Mouse (Mus musculus) mesoderm, embryonic 11.5 days (tissue): ENCODE measurements at regions not wholly inside any gene's neighbourhood (a gene's known extent, or its start where the extent isn't known, plus 50 kb on each side); places are given as distances from the start of the nearest gene placed in this dataset.

Experiments used
- DNase-seq: peaks from one replicate; pipeline ENCODE4 v3.0.0-alpha.2; 2012; ENCODE audit warnings: low read depth, low spot score

DNA sequence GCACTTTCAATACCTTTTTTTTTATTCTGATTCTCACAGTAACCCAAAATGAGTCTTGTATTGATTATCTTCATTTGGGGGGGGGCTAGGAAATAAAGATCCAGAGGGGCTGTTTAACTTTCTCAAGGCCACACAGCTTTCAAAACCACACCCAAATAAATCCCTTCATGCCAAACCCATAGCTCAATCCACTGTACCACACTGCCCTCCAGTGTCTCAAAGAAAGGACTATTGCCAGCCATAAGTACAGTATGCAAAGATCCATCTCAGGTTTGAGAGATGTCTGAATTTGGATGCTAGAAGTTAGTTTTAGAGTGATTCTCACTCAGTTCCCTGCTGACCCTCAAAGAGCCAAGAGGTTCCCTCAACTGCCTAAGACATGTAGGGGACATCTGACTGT lies 120.1 kb upstream of the Gm26657 start:
- DNase-seq: no peak

DNA sequence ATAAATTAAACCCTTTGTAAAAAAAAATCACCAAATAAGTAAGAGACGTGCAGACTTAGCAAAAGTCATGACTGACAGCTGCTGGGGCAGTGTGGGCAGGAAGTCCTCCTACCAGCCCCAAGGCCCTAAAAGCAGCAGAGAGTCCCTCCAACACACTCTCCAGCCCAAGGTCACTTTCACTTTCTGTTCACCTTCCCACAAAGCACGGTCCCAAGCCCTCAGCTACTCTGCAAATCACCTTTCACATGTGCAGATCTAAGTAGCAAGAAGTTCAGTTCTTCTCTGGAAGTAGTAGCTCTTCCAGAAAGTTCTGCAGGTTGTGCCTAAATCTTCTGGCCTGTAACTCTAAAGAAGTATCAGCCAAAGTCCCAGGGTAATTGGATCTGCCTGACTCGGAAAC lies 120.8 kb upstream of the Gm26657 start:
- no peak for DNase-seq

DNA sequence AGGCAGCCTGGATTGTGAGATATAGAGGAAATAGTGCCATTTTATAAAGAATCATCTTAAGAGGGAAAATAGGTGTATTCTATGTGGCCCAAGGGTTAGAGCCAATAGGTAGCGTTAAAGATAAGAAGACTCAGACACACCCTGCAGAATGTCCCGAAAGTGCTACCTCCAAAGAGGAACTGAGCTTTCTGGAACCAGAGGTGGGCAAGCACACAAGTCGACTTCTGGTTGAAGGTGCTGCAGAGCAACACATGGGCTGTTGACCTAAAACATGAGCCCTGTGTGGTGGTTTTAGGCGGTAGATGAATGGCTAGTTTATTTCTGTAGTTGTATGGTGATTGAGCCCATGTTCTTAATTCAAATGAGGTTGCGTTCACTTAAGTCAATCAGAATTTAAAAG lies 121.4 kb upstream of the Gm26657 start:
- DNase-seq: no peak

DNA sequence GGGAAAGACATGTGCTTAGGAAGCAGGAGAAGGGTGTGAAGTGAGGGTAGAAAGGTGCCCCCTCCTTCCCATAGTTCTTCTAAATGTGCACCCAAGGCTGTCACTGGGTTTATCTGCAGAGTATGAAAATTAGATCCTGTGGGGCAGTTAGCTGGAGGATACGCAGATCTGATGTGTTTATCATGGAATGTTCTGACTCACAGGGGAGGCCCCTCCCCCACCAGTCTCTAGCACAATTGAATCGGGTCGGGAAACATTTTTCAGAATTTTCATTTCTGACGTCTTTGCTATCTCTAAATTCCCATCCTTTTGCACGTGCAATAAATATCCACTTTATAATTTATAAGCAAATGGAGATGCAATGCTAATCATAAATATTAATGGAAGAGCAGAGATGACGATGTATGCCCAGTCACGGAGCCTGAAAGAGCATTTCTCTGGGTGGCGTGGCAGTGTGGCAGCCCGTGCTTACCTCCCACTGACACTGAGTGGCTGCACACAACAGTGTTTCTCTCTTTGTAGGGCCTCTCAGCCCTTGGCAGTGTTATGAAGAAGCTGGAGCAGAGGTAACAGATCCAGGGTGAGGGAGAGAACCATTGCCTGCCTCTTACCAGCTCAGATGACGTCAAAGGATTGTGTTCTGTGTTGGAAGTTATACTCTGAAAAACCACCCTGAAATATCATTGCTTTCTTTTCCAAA lies 122.1 kb upstream of the Gm26657 start:
- DNase-seq: no peak

DNA sequence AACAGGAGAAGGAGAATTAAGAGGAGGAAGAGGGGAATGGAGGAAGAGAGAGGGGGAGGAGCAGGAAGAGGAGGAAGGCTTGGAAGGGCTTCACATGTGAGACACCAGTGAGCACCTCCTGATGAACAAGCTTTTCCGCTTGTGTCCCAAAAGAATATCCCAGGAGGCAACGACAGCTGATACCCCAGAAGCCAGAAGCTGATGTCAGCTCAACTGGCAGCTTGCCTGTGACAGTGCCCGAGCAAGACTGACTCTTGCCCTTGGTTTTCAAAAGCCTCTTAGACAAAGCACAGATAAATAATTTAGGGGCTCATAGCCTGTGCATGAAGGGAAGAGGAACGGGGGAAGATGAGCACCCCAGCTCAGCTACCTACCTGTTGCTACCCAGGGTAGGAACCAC lies 127.5 kb upstream of the Gm26657 start:
- DNase-seq: no peak

DNA sequence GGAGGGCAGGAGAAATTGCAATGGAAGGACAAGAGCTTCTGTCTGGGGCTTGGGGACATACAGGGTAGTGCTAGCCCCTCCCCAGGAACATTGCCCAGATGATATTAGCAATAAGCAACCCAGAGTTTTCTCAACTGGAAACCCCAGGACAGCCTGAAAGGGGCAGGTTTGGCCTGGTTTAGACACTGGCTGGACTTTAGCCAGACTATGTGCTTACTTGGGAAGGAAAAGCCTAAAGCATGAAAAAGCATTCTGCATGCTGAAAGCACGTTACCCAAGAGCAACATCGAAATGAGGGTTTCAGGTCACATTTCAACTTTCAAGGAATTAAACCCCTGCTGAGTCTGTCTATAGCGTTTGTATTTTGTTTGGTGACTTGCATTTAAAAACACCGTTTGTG lies 128.1 kb upstream of the Gm26657 start:
- DNase-seq: no peak

DNA sequence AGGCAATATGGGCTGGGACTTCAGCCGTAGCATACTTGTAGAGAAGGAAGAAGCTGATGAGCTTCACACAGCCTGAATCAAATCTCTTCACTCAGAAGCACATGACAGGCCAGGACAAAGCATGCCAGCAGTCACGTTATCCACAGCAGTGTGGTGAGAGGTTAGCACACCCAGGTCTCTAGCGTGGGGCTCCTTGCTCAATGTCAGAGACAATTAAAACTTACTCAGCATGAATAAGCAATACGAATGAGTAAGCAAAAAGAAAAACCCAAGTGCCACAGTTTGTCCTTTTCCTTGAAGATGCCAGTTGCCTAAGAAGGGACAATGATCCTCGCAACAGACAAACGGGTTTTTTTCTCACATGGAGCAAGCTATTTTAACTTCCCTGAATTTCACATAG lies 129.6 kb upstream of the Gm26657 start:
- no peak for DNase-seq

DNA sequence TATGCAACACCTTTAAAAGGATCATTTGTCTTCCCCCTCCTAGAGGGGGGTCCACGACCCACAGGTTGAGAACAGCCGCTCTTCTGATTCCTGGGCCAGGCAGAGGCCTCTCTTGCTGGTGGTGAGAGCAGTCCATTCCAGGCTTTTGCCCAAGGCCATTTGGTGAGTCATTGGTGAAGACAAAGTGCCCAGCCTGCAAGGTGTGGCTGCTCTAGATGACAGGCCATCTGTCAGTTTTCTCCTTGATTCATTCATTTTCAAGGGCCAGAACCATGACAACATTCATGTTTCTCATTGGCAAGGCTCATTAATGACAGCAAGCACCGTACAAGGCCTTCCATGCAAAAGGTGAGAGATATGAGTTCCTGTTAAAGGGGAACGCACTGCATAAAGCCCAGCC lies 131.2 kb upstream of the Gm26657 start:
- no peak for DNase-seq

DNA sequence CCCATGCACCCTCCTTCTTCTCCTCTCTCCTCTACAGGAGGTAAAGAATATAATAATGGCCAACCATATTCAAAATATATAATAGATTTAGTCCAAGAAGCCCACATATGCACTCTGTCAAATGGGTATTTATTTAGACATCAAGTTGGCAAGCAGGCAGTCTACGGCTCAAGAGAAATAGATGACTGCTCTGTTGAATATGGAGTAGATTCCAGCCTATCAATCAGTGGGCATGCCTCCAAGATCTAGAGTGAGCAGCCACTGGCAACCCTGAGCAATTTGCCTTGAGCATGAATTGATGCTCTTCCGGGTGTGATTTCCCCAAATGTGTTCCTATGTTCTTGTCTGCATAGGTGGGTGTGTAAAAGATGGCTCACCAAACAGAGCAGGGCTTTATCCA lies 141.5 kb upstream of the Gm26657 start:
- no peak for DNase-seq

DNA sequence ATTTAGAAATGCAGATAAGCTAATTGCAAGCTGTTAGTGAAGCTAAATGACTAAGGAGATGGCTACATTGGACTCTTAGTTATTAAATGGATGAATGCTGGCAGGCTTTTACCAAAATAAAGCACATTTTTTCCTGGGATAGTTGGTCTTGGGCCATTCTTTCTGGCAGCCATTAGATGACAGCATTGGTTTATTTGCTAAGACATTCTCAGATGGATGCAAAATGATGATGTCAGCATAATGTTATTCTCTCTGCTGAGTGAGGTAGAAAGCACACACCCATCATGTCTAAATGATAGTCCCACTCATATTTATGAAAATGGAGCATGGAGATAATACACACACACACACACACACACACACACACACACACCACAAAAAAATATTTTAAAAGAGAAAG lies 141.9 kb upstream of the Gm26657 start:
- DNase-seq: no peak

DNA sequence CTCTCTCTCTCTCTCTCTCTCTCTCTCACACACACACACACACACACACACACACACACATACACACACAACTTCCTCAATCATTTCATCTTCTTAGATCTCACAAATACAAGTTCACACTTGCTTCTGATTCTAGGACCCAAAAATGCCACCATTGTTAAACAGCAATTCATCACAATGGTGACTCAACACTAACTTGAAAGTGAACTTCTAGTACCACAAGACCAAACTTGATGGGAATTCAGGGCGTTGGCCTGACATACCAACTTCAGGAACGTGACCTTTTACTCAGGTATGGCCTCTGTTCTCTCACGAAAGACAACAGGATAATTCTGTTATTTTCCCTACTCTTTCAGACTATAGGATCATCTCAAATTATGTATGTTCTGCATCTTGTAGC lies 157.5 kb upstream of the Gm26657 start:
- no peak for DNase-seq

DNA sequence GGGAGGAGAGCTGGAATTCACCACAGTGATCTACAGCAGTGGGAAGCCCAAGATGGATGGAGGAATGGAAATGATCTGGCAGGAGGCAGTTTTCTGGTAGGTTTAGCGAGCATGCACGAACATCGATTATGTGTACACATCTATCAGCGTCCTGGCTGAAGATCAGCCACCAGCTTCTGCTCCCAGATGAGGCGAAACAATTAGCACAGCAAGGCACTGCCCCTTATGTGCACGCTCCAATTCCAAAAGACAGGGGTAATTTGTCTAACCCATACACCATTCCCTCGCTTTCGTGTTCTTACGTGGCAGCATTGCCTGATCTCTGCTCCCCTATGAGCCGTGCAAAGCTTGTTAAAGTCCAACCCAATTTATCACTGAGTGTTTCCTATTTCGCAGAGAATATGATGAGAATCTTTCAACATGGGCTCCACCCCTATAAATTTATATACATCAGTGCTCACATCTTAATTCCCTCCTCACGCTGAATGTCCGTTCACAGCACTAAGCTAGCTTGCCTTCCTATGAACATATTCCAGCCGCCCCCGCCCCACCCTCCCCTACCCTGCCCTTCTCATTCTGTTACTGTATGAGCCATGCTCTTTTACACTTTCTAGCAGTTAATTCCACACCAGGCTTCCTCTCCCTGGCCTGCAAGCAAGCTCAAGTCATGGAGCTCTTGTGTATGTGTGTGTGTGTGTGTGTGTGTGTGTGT lies 162.9 kb upstream of the Gm26657 start:
- peak; percentile 11 for DNase-seq

DNA sequence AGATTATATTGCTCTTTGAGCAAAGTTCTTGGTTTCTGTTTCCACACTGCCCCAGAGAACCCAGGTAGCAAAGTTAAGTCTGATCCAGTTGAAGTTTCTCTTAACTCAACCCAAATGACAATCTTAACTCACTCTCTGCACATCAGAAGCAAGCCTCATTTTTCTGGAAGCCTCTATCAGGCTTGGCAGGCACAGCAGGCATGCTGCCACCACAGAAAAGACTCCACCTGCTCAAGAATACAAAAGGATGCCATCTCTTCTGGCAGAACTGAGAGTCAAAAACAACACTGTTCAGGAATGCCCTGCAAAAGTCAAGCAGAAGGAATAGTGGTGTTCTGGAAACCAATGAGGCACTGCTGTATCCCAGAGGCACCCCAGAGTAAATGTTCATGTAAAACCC lies 187.7 kb upstream of the Gm26657 start:
- no peak for DNase-seq

DNA sequence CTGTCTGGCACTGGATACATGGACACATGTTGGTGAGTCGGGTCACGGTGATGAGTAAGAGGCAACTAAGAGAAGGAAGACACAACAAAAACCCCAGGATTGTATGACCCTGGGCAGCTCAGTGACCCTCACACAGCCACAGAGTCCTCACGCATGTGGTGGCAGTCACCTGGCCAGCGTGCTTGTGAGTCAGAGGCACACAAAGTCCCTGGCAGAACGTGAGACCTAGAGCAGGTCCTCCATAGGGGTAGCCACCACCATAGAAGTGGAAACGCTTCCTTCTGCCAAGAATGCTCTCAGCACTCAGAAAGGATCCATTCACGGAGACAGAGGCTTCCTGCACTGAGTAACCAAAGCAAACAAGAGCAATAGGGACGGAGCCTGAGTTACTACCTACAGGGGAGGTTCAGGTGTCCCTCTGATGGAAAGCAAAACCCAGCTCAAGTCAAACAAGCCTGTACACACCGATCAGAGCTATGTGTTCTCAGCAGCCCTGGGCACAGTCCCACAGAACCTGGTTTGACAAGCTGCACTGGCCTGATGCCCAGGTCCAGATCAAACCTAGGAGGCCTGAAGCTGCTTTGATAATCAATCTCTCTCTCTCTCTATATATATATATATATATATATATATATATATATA lies 206.4 kb upstream of the Gm26657 start:
- DNase-seq: no peak

DNA sequence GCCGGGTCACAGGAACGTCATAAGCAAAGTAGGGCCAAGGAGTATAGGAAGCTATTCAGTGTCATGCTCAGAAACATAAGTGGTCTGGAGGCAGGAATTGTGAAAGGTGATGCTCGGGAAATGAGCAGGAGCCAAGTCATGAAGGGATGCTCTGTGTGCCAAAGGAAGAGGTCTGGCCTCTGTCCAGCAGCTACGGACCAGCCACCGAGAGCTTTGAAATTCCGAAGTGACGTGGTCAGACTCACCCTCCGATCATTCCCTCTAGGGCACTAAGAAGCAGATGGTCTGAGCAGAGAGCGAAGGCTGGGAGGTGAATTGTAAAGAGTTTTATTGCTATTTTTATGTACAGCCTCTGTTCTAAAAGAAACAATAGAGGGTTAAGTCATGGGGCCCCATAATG lies 206.9 kb upstream of the Gm26657 start:
- DNase-seq: peak; percentile 9

DNA sequence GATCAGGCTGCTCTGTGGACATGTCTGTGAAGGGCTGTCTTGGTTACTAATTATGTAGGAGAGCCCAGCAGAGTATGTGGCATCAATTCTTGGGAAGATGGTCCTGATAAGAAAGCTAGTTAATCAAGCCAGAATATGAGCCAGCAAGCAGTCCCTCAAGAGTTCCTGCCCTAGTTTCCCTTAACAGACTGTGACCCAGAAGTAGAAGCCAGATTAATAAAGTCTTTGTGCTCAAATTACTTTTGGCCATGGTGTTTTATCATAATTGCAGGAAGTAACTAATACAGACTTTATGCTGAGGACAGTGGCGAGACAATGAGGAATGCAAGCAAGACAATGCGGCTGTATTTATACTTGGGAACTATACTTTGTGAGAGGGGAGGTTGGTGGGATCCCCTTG lies 211.3 kb upstream of the Gm26657 start:
- no peak for DNase-seq

DNA sequence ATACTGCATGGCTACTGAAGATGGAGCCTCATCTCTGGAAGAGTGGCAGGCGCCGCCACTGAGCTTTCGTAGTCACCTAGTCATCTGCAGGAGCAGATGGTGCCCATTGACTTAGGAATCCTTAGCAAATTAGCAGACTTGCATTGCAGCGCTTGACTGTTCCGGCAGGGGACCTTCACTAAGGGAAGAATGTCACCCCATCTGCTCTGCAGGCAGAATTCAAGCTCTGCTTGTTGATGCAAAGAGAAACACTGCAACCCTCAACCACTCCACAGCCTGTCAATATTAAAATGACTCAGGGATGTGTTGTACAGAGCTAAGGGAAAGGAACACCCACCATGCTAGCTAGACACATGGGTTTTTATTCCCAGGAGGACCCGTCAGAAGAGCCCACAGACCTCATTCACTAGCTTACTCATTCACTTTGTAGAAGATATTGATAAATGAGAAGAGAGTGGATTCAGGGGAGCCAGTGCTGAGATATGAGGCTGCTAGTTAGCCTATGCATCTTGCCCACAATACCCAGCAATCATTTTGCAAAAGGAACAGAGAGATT lies 215.4 kb upstream of the Gm26657 start:
- DNase-seq: no peak

DNA sequence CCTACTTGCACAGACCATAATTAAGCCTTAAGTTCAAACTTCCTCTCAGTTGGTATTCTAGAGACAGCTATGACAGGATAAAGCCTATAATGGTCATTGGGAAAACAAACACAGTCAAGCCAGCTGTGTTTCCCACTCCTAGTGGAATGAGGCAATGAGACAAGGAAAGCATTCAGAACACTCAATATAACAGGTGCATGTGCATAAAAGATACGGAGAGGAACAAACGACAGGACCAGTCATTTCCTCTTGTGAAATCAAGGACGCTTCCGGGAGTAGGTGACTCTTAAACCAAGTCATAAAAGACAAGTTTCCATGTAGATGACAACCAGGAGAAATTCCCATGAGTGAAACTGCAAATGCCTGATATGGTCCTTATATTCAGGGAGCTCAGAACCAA lies 232.1 kb upstream of the Gm26657 start:
- DNase-seq: no peak

DNA sequence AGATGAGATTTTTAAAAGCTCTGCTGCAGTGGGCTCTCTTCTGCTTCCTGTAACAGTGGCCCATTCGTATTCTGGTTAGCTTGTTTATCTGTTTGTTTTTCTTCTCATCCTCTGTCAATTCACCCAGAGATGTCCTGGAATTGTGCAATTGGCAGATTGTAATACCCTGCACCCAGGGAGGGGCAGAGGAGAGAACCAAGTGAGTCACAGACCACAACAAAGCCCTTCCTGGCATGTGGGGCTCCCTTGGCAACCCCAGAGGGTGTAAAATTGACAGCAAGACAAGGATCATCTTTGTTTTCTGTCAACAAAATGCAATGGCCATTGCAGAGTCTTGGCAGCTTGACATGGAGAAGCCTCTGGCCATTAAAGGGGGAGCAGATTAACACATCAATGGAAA lies 233.1 kb upstream of the Gm26657 start:
- DNase-seq: no peak

DNA sequence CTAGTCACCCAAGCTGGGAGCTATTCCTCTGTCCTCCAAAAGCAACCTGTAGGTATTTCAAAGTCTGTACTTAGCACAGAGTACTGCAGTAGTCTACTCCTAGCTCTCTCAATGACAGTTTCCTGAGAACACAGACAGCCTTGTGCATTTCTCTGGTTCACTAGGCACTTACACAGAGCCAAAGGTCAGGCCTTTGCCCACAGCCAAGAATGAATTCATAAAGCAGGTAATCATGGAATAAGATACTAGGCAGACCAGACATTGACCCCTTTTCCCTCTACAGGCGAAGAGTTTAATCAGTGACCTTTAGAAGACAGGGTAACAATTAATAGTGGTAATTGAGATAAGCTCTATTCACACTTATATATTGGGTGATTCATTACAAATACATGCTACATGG lies 233.8 kb upstream of the Gm26657 start:
- no peak for DNase-seq

DNA sequence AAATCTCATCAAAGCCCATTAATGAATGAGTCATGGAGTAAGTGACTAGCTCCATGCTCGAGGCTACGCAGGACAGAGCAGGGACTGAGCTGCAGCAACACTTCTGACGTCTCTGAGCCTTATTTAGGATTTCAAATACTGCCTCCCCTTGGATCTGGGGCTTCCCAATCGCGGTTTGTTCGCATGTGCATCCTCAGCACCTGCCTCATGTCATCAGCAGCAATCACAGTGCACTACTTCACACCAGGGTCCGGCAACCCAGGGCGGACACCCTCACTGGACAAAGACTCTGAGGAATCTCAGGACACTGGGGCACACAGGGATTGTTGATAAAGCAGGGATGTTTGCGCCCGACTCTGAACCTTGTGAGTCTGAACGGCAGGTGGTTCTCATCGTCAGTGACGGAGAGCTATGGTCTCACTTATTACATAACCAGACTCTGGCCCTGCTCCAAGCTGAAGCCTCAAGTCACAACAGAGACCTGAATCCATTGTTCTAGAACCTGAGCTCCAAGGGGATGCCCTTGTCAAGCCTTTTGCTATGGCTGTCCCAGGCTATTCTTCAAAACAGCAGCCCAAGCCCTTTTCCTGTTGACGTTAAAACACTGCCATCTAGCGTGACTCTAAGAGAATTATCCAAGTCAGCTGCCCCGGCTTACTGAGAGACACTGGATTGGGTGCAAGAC lies 247.2 kb upstream of the Gm26657 start:
- DNase-seq: peak; percentile 75

DNA sequence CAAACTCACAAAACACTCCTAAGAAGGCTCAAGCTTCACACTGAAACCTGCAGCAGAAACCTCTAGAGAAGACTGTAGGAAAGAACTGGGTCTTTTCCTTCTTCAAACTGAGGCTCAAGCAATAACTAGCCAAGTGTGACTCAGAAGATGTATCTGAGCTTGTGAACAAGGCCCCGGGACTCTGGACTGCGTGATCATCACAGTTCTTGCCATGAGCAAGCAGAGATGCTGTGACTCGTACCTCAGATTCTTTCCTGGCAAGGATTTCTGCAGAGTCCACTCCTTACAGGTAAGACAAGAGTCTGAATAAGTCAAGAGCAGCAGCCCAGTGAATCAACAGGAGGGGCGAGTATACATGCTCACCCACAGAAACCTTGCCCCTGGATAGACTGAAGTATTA lies 250.5 kb upstream of the Gm26657 start:
- no peak for DNase-seq
